Mouse (Mus musculus): Measurements from ENCODE around the gene Babam2. TPM values are rescaled to one million over a fixed set of nuclear protein-coding genes. Genes with fewer than 3 reads are reported as not detected.

Babam2 gene
- total and polyA plus RNA-seq, 2 experiments from 2014 or later: 31.2 to 66.2 TPM

GRCm38 (mm10) chr5:31904968-31905683, 207.6 kb downstream of the Babam2 start:
- TF ChIP-seq CTCF (IDR thresholded peaks at IDR 0.05; ENCODE audit: low read depth): peak; percentile 41

GRCm38 (mm10) chr5:31905808-31906207, 208.3 kb downstream of the Babam2 start:
- Histone ChIP-seq H3K36me3 (ENCODE audit: insufficient read depth, low read length) (no peaks in the 10 kb centered on the region), H3K9ac (replicated peaks; ENCODE audit: low read length) (no peak overlapping the region), H3K27ac (no peak overlapping the region), H3K4me3 (ENCODE audit: low read length) (no peak overlapping the region), H3K27me3 (ENCODE audit: insufficient read depth, low read length) (no peaks in the 10 kb centered on the region), H3K4me1 (ENCODE audit: insufficient read depth, low read length) (no peaks in the 10 kb centered on the region), H3K9me3 (ENCODE audit: low read length) (no peaks in the 10 kb centered on the region), H3K4me2 (ENCODE audit: low read depth, low read length) (no peak overlapping the region)
- WGBS: 67% methylated on average over 7 of the region's 7 CpGs
- TF ChIP-seq CTCF (IDR thresholded peaks at IDR 0.05; ENCODE audit: low read depth): no peak
- DNase-seq (ENCODE audit: low spot score) (no peak), ATAC-seq (no peak)

More at GRCm38 (mm10) chr5:31904968-31905683, 207.6 kb downstream of the Babam2 start:
- no peak overlapping the region for H3K9ac ChIP-seq (replicated peaks; ENCODE audit: low read length)
- H3K27me3 ChIP-seq (ENCODE audit: insufficient read depth, low read length): no peaks in the 10 kb centered on the region
- no peaks in the 10 kb centered on the region for H3K9me3 ChIP-seq (ENCODE audit: low read length)
- ATAC-seq: no peak
- H3K4me1 ChIP-seq (ENCODE audit: insufficient read depth, low read length): no peaks in the 10 kb centered on the region
- no peak overlapping the region for H3K27ac ChIP-seq
- no peaks in the 10 kb centered on the region for H3K36me3 ChIP-seq (ENCODE audit: insufficient read depth, low read length)
- DNase-seq (ENCODE audit: low spot score): no peak
- 76% methylated on average over 6 of the region's 6 CpGs for WGBS
- H3K4me3 ChIP-seq (ENCODE audit: low read length): no peak overlapping the region
- no peak overlapping the region for H3K4me2 ChIP-seq (ENCODE audit: low read depth, low read length)

GRCm38 (mm10) chr5:31906286-31906951, 208.9 kb downstream of the Babam2 start:
- no peak overlapping the region for H3K27ac ChIP-seq
- TF ChIP-seq CTCF (IDR thresholded peaks at IDR 0.05; ENCODE audit: low read depth): no peak
- no peak overlapping the region for H3K9ac ChIP-seq (replicated peaks; ENCODE audit: low read length)
- no peaks in the 10 kb centered on the region for H3K27me3 ChIP-seq (ENCODE audit: insufficient read depth, low read length)
- H3K36me3 ChIP-seq (ENCODE audit: insufficient read depth, low read length): no peaks in the 10 kb centered on the region
- H3K4me1 ChIP-seq (ENCODE audit: insufficient read depth, low read length): no peaks in the 10 kb centered on the region
- ATAC-seq: no peak
- DNase-seq (ENCODE audit: low spot score): no peak
- H3K4me2 ChIP-seq (ENCODE audit: low read depth, low read length): no peak overlapping the region
- 79% methylated on average over 7 of the region's 7 CpGs for WGBS
- H3K4me3 ChIP-seq (ENCODE audit: low read length): no peak overlapping the region
- no peaks in the 10 kb centered on the region for H3K9me3 ChIP-seq (ENCODE audit: low read length)

DNA sequence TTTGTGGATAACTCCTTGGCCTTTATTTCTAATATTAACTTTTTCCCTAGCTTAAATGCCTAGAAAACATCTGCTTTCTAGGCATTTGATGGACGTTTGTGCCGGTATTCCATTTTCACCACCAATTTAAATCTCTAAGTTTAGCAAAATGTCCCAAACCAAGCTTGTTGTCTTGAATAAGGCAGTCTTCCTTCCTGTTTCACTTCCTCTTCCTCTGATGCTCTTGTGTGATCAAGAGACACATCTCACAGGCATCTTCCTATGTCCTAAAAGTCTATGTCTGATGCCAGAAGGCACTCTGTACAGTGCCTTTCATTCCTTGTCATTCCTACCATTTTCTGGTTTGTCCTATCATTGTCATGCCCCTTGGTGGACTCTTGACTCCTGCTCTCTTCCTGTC, 210.5 kb downstream of the Babam2 start:
- no peak overlapping the region for H3K4me3 ChIP-seq (ENCODE audit: low read length)
- H3K27me3 ChIP-seq (ENCODE audit: insufficient read depth, low read length): no peaks in the 10 kb centered on the region
- H3K36me3 ChIP-seq (ENCODE audit: insufficient read depth, low read length): no peaks in the 10 kb centered on the region
- ATAC-seq: no peak
- no peak for TF ChIP-seq CTCF (IDR thresholded peaks at IDR 0.05; ENCODE audit: low read depth)
- 93% methylated on average over 2 of the region's 2 CpGs for WGBS
- H3K9ac ChIP-seq (replicated peaks; ENCODE audit: low read length): no peak overlapping the region
- no peaks in the 10 kb centered on the region for H3K9me3 ChIP-seq (ENCODE audit: low read length)
- H3K27ac ChIP-seq: no peak overlapping the region
- no peaks in the 10 kb centered on the region for H3K4me1 ChIP-seq (ENCODE audit: insufficient read depth, low read length)
- no peak for DNase-seq (ENCODE audit: low spot score)
- no peak overlapping the region for H3K4me2 ChIP-seq (ENCODE audit: low read depth, low read length)

GRCm38 (mm10) chr5:31908818-31909217, 211.3 kb downstream of the Babam2 start:
- Histone ChIP-seq H3K4me3 (ENCODE audit: low read length) (no peak overlapping the region), H3K4me2 (ENCODE audit: low read depth, low read length) (no peak overlapping the region), H3K27ac (no peak overlapping the region), H3K4me1 (ENCODE audit: insufficient read depth, low read length) (no peaks in the 10 kb centered on the region), H3K27me3 (ENCODE audit: insufficient read depth, low read length) (no peaks in the 10 kb centered on the region), H3K9ac (replicated peaks; ENCODE audit: low read length) (no peak overlapping the region), H3K9me3 (ENCODE audit: low read length) (no peaks in the 10 kb centered on the region), H3K36me3 (ENCODE audit: insufficient read depth, low read length) (no peaks in the 10 kb centered on the region)
- DNase-seq (ENCODE audit: low spot score) (no peak), ATAC-seq (no peak)
- no peak for TF ChIP-seq CTCF (IDR thresholded peaks at IDR 0.05; ENCODE audit: low read depth)
- WGBS: 94% methylated on average over 2 of the region's 2 CpGs

GRCm38 (mm10) chr5:31916241-31916640, 218.8 kb downstream of the Babam2 start:
- TF ChIP-seq CTCF (IDR thresholded peaks at IDR 0.05; ENCODE audit: low read depth): no peak
- DNase-seq (ENCODE audit: low spot score) (no peak), ATAC-seq (no peak)
- H3K9me3 ChIP-seq (ENCODE audit: low read length): no peaks in the 10 kb centered on the region
- H3K4me1 ChIP-seq (ENCODE audit: insufficient read depth, low read length): no peaks in the 10 kb centered on the region
- H3K27ac ChIP-seq: no peak overlapping the region
- no peak overlapping the region for H3K4me3 ChIP-seq (ENCODE audit: low read length)
- no peaks in the 10 kb centered on the region for H3K27me3 ChIP-seq (ENCODE audit: insufficient read depth, low read length)
- no peak overlapping the region for H3K9ac ChIP-seq (replicated peaks; ENCODE audit: low read length)
- no peak overlapping the region for H3K4me2 ChIP-seq (ENCODE audit: low read depth, low read length)
- WGBS: 89% methylated on average over 7 of the region's 7 CpGs
- H3K36me3 ChIP-seq (ENCODE audit: insufficient read depth, low read length): no peaks in the 10 kb centered on the region

GRCm38 (mm10) chr5:31918566-31918965, 221.1 kb downstream of the Babam2 start:
- no peak overlapping the region for H3K4me2 ChIP-seq (ENCODE audit: low read depth, low read length)
- TF ChIP-seq CTCF (IDR thresholded peaks at IDR 0.05; ENCODE audit: low read depth): no peak
- ATAC-seq (no peak), DNase-seq (ENCODE audit: low spot score) (no peak)
- no peaks in the 10 kb centered on the region for H3K36me3 ChIP-seq (ENCODE audit: insufficient read depth, low read length)
- WGBS: 92% methylated on average over 4 of the region's 4 CpGs
- no peaks in the 10 kb centered on the region for H3K4me1 ChIP-seq (ENCODE audit: insufficient read depth, low read length)
- no peaks in the 10 kb centered on the region for H3K27me3 ChIP-seq (ENCODE audit: insufficient read depth, low read length)
- no peaks in the 10 kb centered on the region for H3K9me3 ChIP-seq (ENCODE audit: low read length)
- H3K9ac ChIP-seq (replicated peaks; ENCODE audit: low read length): no peak overlapping the region
- H3K4me3 ChIP-seq (ENCODE audit: low read length): no peak overlapping the region
- no peak overlapping the region for H3K27ac ChIP-seq
